Mouse (Mus musculus) cerebellum, adult 9-11 months (tissue): Measurements from ENCODE around the gene Ap1m1.

Source experiments
- DNase-seq: peaks from one replicate; pipeline ENCODE4 v3.0.0; 2022

The Ap1m1 gene

DNA sequence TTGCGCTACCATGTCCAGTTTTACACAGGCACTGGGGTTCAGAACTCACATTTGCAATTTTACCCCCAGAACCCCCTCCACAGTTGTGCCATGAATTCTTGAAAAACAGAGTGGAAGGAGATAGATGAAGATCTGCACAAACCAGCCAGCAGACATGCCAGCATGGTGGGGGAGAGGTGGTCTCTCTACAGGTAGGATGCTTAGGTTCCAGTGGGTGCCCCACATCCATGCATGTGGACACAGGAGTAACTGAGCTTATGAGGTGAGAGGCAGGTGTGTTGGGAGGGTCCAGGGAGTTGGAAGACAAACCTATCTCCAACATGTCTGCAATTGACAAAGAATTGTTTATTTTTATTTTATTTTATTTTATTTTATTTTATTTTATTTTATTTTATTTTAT is 59.1 kb downstream of the Ap1m1 start:
- DNase-seq, result no peak

DNA sequence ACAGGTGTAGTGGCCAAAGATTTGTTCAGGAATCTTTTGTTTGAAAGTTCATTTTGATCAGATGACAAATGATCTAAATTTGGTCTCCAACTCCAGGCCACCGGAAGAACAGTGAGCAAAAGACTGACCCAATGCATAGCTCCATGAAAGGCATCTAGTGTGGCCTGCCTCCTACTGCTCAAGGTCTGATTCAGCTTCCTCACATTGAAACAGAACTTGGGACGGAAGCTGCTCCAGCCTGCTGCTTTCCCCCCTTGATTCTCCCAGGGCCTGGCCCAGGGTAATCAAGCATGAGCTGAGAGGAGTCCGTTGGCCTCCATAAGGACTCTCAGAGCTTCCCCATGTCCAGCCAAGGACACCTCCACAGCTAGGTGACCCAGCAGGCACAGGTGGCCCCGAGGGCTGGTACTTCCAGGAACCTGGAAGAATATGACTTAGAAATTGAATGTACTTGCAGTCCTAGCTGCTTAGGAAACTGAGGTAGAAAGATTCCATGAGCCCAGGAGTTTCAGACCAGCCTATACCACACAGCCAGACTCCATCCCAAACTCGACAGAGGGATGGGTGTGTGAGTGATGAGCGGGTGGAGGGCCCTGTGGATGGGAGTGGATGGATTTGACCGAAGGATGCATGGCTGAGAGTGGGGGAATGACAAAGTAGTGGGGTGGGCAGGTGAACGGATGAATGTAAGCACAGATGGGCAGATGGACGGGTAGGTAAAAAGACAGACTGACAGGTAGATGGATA is 61.0 kb downstream of the Ap1m1 start:
- no peak for DNase-seq

DNA sequence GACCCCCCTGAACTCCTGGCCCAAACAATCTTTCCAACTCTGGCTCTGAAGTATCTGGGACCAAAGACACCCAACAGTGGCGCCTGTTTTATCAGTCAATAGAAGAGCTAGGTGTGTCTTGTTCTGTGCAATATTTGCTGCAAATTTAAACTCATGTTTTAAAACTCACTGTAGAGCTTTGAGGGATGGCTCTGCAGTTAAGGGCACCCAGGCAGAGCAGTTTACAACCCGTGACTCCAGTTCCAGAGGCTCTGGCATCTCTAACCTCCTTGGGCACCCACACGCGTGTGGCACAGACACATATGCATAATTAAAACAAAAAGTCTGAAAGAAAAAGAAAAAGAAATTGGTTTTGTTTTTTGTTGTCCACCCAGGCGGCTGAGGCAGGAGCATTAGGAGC is 61.7 kb downstream of the Ap1m1 start:
- DNase-seq, result no peak

DNA sequence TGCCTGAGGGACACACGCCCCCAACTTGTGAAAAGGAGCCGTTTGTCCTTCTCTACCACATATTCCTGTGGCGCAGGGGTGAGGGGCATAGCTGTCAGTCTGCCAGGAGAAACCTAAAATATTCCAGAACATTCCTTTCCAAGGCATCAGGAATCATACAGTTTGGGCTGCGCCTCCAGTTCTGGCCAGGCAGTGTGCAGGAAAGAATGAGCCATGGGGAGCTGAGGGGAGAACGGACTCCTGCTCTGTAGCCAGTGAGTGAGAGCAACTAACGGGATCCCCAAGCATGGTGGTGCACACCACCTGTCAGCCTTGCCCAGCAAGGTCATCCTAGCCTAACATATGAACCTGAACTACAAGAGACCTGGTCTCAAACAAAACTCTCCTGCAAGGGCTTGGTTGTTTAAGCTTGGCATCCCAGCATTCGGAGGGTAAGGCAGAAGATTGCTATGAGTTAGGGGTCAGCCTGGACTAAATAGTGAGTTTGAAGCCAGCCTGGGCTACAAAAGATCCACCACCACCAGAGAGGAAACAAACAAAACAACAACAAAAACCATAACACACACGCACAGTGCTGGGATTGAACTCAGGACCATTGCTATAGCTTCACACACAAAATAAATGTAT is 63.3 kb downstream of the Ap1m1 start:
- DNase-seq, result no peak

DNA sequence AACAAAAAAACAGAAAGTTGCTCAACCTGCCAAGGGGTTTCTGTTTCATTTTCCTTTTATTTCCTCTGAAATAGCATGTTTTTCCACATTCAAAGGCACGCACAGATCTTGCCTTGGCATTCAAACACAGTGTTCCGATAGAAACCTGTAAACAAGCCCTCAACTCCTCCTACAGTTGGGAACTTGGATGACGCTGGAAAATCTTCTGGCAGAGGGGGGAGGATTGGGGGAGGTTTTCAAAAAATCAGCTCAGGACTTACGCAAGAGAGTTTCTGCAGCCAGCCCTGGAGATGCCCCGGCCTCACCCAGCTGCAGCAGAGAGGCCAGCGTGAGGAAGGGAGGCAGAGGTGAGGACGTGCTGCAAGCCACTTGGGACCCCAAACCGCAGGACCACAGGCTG is 63.8 kb downstream of the Ap1m1 start:
- no peak for DNase-seq

DNA sequence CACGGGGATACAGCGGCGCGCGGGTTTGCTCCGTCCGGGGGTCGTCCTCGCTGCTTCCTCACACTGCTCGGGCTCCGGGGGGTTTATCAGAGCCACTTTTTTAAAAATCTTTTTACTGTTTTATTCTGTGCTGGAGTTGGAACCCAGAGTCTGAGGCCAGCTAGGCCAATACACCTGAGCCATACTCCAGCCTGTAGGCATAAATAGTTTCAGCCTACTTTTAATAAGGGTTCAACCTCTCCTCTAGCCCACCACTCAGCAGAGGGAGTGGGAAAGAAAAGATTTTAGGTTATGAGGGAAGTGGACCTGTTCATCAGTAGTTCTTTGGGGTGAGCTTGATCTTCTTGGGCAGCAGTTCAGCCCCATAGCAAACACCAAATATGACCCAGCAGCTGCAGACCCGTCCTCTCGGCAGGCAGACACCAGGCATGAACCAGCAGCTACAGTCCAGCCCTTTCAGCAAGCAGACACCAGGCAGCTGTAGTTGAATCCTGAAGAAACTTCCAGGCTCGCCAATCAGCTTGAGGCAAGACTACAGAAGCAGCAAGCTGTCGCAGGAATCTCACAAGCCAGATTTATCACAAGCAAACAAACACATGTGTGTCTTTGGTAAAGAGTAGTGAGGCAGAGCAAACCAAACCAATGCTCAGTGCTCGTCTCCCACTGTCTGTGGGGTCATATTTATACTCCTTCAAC is 65.5 kb downstream of the Ap1m1 start, which contains the start of gene Gm10282:
TSS of gene Gm10282 (minus strand) at position 51 of the 696 bp plus-strand sequence.
- no peak for DNase-seq

DNA sequence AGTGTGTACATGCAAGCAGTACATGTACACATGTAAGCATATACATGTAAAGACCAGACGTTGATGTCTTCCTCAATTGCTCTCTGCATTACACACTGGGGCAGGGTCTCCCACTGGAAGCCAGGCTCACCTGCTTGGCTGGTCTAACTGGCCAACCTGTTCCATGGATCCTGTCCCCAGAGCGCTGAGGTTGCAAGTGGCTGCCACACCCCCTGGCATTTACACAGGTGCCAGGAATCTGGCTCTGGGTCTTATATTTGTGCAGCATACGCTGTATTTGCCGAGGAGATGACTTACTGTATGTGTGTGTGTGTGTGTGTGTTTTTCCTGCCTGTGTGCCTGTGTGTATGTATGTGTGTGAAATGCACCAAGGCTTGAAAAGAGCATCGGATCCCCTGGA is 67.1 kb downstream of the Ap1m1 start:
- DNase-seq, result no peak
